Mouse (Mus musculus): ENCODE measurements around the gene Fads2.
"Not testable (repeated sequence)": the region's sequence is repeated elsewhere in the genome, so short reads cannot be mapped to it uniquely, and the experiment has no call there.

The Fads2 gene

DNA sequence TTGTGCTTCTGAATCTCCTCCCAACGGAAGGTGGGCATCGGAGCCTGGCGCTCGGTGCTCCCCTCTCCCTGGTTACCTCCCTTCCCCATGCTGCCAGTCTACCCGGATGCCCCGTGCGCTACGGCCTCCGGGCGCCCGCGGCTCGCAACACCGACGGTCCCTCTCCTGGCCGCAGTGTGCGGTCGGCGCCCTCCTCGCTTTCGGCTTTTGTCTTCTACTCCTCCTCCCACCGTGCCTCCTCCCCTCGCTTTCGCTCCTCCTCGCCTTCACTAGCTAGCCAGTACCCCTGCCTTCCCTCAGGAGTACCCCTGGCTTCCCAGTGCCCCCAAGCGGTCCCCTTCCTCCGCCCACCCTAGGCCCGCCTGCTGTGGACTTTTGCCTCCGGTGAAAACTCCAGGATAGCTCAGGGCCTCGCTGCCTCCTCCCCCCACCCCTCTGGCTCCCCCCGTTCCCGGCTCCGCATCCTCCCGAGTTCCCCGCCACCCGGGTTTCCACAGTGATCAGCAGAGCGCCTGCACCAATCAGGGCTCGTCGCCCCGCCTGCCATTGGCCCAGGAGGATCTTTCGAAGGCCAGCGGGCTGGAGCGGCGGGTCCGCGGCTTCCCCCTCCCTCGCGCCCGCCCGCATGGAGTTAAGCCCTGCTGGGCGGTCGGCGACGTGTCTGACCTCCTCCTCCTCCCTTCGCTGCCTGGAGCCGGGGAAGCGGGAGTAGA, at the start of gene Fads2:
Gene Fads2 (minus strand): TSS at position 406 of the 713 bp plus-strand sequence.
- DNase-seq (ENCODE audit: low spot score): peak; percentile 93

DNA sequence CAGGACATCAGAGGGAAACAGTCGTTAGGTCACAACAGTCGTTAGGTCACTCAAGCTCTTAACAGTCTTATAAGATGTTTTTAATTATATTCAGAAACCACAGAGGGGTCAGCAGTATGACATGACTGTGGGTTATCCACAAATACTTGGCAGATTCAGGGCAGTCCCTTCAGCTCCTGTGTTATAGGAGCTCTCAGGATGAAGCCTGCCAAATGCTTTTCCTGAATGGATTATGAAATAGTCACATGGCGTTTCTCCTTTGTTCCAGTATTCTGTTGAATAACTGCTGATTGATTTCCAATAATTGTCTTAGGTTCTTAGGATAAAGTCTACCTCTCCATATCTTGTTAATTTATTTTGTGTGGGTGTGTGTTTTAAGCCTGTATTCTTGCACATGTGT, 47.6 kb upstream of the Fads2 start:
- DNase-seq (ENCODE audit: low spot score): no peak

DNA sequence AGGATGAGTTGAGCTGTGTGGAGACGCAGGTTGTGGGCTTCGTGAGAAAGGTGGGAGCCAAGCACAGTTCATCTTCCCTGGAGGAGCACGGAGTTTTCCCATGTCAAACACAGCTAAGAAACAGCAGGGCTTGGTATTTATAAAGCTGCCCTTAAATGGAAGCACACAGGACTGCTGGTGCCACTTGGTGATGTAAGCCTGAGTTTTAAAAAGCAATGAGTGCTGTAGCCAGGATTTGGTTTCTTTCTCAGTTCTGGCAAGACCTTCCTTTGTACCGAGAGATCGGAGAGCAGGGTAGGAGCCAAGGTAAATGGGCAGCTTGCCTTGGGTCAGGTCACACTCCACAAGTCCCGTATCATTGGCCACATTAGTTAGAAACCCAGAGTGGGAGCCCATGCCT, 47.0 kb upstream of the Fads2 start:
- no peak for DNase-seq (ENCODE audit: low spot score)

DNA sequence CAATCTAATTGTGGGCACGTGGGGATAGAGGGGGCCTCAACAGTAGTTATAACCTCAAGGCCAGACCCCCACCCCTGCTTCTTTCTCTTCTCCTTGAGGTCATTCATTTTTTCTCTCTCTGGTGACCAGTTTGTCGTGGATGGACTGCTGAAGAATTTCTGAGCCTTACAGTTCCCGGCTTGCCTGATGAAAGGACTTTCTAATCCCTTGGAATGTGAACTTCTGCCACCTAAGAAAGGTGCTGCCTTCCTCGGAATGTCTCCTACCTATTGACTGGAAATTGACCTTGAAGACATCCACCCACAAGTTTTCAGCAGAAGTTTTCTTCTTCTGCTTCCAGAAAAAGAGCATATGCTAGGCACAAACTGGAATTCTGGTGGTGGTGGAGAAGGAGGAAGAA, 42.9 kb upstream of the Fads2 start:
- DNase-seq (ENCODE audit: low spot score): no peak

DNA sequence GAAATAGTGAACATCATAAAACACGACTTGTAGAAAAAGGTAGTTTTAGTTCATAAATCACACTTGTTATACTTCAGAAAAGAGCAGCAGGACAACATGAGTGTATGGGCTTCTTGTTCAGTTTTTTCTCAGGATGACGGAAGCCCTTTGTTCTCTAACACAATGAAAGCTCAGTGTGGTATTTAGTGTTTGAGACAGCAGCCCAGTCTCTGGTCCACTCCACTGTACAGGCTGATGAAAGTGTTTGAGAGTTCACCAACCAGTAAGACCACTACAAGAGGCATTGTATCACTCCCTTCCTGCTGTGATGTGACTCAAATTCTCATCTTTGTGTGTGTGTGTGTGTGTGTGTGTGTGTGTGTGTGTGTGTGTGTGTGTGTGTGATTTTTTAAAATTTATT, 42.1 kb upstream of the Fads2 start:
- DNase-seq (ENCODE audit: low spot score): no peak

DNA sequence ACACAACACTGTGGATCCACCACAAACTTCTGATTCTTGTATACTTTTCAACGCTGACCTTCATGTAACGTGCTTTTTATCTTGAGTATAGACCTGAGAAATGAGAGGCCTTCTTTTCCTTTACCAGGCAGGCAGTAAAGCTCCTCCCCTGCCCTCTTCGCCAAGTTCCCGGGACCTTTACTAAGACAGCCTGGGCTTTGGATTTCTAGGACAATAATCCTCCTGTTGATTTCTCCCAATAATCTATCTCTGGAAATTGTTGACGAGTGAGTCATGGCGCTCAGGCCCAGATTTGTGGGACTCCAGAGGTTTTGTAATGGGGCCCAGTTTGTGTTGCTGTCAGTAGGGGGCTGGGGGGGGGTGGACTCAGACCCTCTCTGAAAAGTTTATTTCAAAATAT, 38.2 kb upstream of the Fads2 start:
- no peak for DNase-seq (ENCODE audit: low spot score)

DNA sequence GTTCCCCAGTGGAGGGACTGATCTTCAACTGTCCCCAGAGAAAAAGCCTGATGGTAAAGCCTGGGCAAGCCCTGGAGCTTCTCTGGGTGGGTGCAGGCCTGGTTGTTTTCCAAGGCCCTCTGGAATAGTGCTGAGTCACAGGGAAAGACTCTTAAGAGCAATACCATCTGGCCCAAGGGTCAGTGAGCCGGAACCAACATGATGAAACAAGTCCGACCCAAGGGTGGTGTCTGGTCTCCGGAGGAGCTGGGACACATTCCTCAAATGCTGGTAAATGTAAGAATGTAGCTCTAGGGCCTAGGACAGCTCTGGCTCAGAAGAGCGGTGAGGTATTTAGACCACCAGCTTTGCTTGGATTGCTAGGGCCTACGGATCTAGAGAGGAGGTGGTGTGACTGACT, 35.9 kb upstream of the Fads2 start:
- DNase-seq (ENCODE audit: low spot score): peak; percentile 70

DNA sequence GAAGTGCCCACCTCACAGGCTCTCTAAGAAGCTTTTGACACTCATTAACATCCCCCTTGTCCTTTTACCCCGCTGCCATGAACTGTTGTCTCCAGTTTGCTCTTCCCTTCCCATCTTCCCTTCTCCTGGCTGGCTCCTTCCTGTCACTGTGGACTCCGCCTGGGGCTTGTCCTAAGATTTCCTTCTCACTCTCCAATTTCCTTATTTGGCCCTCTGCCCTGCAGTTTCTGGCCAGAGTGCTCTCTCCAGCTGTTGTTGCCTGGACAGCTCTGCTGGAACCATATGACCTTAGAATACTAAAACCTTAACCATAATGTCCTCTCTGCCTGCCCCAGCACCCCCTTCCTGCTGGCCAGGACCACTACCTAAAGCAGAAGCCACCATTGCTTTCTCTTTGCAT, 33.1 kb upstream of the Fads2 start:
- peak; percentile 78 for DNase-seq (ENCODE audit: low spot score)

DNA sequence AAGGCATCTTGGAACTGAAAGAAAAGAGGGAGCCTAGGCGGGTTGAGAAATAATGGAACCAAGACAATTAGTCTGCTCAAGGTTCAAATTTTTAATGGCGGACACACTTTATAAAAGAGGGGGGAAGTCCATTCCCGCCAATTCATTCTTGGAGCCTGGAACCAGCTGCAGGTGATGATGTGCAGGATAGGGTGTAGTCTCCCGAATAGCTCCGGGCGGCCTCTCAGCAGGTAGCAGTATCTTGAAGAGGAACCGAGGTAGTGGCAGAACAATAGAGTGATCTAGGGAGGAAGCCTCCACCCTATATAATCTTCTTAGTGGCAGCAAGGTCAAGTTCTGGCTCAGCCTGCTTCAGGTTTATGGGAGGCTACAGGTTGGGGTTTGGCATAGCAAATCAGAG, 28.0 kb upstream of the Fads2 start:
- DNase-seq (ENCODE audit: low spot score): not testable (repeated sequence)

DNA sequence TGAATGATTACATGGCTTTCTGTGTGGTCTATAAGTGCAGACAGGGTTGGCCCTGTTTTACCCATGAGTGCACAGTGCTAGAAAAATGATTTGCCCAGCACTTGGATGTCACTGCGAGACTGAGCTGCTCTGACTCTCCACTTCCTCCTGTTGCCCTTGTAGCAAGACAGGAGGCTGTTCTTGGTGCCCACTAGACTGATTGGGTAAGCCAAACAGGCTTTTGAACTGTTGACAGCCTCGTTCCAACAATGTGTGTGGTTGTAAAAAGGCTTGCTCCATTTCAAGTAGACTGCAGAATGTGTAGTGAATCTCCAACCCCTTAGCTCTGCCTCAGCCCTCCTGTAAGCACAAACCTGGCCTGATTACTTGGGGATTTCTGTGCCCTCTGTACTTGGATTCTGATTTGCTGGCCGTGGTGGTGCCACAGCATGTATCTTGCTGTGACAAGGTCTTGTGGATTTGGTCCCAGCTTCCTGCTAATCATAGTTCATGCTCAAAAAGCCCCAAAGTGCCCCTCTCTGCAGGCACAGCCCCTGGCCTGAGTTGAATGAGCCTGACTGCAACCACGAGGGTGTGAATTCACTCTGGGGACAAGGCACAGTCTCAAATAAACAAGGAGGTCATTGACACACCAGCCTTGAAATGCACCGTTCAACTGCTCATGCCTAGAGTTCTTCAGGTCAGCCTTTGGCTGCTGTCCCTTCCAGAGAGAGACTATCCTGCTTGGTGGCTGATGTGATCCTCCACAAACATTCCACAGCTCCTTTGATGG, 25.1 kb upstream of the Fads2 start:
- DNase-seq (ENCODE audit: low spot score): no peak

DNA sequence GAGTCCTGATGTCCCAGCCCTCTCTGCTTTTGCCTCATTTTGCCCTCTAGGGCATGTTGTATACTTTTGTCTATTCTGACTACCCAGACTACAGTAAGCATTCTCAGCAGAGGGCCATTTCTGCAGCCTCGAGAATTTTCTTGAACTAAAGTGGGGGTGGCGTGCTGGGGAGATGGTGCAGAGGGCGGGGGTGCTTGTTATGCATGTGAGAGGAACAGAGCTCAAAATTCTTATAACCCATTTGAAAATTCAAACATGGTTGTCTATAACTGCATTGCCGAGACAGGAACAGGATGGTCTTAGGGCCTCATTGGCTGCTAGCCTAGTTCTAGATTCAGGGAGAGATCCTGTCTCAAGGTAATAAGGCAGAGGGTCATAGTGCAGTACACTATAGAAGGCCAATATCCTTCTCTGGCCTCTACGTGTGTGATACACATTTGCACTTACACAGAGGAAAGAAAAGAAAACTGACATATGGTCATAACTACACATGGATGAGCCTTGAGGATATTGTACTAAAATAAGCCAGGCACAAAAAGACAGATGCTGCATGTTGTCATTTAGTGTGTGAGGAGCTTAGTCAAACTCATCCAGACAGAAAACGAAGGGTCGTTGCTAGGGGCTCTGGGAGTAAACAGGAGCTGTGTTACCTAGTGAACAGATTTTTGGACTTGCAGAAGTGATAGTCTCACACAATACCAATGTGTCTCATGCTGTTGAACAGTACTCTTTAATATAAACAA, 22.5 kb upstream of the Fads2 start:
- no peak for DNase-seq (ENCODE audit: low spot score)

DNA sequence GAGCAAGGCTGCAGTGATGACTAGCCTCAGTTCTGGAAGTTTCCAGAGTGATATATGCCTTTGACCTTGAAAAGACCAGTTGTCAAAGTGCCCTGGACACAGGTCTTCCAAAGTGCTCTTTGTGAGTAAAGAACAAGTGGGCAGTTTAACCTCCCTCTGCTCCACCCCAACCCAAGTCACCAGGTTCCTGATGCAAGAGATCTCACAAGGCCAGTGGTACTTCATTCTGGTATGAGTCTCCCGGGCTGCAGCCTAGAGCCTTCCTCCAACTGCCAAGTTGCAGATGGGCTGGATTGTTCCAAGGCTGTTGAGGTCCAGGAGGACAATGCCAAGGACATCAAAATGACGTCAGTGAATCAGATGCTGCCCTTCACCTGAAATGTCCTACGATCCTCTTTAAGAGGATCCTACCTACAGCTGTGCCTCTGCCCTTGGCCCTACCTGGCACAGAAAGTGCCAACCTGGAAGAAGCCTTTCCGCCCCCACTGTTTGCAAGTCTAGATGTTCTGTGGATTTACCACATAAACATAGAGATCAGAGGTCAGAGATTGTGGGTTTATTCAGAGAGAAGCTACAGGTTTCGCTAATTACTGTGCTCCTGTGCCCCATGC, 20.6 kb upstream of the Fads2 start:
- DNase-seq (ENCODE audit: low spot score): no peak

DNA sequence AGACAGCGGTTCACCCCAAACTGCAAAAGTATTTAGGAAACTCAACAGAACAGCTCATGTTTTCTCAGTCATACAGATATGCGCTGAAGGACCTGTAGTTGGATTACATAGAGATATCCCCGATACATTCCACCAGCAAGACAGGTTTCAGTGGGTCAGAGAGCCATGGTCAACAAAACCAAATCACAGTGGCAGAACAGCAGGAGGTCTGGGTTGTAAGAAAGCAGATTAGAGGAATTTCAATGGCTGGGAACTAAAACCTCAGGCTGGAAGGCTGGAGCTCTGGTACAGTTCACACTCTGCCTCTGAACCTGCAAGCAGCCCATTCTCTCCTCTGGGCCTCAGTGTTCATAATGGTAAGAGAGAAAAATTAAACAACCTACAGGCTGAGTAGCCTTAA, 15.1 kb upstream of the Fads2 start:
- DNase-seq (ENCODE audit: low spot score): no peak

DNA sequence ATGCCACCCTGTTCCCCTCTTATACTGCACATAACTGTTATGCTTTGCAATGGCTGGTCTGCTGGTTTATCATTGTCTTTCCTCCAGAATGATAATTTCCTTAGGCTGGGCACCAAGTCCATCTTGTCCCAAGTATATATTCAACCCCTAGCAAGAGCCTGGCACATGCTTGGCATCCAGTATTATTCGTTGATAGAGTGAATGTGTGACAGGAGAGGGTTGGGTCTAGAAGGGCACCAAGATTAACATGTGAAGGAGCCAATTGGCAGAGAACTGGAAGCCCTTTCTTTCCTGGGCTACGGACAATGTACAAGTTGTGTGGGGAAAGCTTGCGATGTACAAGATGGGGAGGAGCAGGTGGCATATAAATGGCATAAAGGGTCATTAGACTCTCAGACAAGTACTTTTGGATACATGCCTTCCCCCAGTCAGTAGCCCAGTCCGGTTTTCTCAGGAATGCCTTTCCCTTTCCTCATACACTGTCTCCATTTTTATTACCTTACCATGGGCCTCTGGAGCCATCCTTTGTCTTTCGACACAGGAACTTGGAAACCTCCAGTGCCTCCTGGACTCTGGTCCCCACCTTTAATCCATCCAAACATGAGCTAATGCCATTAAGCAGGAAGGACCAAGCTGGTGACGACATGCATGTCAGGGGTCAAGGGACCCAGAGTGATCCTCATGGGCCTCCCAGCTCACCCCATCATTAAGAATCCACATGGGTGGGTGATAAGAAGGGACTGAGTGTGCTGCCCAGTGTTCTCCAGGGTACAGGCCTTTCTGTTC, 14.0 kb upstream of the Fads2 start:
- no peak for DNase-seq (ENCODE audit: low spot score)

DNA sequence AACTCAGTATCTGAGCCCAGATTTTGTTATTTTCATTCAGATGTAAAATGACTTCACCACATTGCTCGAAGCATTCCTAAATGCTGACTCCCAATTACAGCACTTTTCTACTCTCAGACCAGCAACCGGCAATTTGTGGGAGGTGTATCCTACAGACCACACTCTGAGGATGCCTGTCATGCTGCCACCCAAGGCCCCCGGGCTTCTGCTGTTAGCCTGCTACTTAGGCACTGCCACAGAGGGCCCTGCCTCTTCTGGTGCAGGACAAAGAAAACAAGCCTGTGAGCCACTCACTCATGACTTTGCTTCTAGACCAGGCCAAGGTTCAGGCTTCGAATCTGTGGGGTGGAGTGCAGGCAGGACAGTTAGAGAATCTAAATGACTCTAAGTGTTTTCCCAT, 11.4 kb upstream of the Fads2 start:
- DNase-seq (ENCODE audit: low spot score): no peak

DNA sequence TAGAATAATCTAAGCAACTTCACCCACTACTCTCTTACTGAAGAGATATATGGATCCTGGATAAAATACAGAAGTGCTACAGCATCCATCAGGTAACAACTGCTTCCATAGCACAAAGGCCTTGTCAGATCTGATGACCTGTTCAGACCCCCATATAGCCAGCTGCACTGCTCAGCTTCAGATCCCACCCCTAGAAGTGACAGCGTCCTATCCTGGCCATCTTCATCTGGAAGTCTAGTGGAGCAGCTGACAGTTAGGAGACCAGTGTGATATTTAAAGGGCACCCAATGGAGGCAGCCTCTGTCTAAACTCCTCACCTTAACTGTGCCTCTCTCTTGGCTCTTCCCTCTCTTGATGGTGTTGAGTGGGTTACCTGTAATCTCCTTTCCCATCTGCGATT, 7.1 kb upstream of the Fads2 start:
- no peak for DNase-seq (ENCODE audit: low spot score)

DNA sequence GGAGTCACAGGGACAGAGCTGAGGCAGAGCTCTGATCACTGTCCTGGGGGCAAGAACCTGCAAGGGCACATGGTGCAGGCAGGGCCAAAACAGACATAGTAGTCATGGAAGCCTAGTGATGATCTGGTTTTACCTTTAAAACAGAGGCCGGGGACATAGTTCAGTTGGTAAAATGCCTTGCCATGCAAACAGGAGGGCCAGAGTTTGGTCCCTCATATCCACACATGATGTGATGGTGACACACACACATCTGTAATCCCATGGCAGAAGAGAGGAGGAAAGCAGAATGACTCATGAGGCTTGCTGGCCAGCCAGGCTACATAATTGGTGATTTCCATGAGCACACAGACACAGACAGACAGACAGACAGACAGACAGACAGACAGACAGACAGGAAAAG, 6.6 kb upstream of the Fads2 start:
- DNase-seq (ENCODE audit: low spot score): no peak

DNA sequence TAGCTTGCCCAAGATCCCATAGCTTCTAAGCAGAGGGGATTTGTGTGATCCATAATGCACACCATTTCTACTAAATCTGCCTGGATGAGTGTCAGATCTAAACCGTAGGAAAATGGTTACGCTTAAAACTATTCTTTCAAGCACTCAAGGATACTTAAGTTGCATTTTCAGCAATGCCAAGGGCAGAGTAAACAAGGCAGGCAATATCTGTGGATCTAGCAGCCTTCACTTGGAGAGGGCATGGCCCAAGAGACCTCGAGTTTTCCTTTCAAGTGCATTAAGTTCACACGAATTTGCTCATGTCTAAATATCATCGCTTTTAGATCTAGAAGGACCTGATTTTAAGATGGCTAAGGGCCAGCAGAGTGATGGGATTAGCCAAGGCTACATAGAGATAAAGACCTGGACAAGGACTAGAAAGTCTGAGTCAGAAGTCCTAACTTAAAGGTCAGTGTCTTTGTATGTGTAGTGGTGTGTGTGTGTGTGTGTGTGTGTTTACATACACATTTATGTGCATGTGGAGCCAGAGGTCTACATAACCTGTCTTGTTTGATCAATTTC, 5.6 kb upstream of the Fads2 start:
- DNase-seq (ENCODE audit: low spot score): no peak

DNA sequence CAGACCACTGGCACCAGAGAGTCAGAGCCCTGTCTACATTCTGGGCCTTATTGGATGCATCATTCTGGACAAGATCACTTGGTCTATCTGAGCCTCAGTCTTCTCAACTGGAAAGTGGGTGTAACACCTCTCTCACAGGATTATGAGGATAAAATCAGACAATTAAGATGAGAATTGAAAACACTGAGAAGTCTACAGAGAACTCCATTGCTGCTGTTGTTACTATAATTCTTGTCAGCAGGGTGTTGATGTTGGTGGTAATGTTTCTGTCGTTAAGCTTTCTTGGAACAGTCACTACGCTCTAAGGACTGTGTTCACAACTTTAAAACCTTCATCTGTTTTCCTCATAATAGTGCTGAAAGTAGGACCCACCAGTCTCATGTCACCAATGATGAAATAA, 5.1 kb upstream of the Fads2 start:
- DNase-seq (ENCODE audit: low spot score): no peak

DNA sequence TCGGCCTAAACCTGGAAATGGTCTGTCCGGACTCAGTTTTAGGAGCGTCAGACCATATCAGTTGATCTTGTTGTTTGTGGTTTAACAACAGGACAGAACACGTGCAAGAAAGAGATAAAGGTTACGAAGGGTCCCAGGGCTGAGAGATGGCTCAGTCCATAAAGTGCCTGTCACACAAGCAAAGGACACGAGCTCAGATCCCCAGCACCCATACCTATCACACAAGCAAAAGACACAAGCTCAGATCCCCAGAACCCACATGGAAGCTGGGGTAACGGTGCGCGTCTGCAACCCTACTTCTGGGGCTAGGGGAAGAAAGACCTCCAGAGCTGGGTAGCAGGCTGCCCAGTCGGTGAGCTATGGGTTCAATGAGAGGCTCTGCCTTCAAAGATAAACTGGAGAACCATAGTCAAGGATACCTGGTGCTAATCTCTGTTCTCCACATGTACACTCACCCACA, 3.5 kb upstream of the Fads2 start:
- no peak for DNase-seq (ENCODE audit: low spot score)

DNA sequence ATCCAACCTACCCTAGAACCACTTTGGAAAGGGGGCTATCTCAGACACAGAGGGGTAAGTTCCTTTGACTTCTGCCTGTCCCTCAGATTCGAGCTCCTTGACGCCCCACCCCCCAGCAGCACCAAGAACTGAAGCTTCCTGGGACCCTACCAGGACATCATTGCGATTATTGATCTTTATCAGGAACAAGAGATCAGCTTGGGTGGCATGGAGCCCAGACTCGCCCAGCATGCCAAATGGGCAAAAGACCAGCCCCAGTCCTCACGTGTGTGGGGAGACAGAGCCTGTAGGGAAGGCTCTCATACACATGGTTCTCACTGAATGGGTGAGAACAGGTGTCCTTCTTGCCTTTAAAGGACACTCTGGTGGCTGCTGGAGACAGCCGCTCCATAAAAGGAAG, 2.7 kb upstream of the Fads2 start:
- DNase-seq (ENCODE audit: low spot score): peak; percentile 66
